Mouse (Mus musculus) cortical plate, adult 2 months (tissue): ENCODE results near the gene Ldlrad3.

Source experiments
- CTCF ChIP-seq: fragments of 200-500 bp; IDR thresholded peaks from 2 replicates; pipeline ENCODE4 v1.5.1; 2011; ENCODE audit warnings: mild to moderate bottlenecking, control low read depth, low read length; ENCODE audit not compliant: insufficient read depth; ENCODE audit errors: extremely low read depth
- POLR2A ChIP-seq: fragments of 200-500 bp; IDR thresholded peaks from 2 replicates; pipeline ENCODE4 v1.6.1; 2011; ENCODE audit warnings: mild to moderate bottlenecking, low read length, control low read depth; ENCODE audit not compliant: insufficient read depth; ENCODE audit errors: extremely low read depth

DNA sequence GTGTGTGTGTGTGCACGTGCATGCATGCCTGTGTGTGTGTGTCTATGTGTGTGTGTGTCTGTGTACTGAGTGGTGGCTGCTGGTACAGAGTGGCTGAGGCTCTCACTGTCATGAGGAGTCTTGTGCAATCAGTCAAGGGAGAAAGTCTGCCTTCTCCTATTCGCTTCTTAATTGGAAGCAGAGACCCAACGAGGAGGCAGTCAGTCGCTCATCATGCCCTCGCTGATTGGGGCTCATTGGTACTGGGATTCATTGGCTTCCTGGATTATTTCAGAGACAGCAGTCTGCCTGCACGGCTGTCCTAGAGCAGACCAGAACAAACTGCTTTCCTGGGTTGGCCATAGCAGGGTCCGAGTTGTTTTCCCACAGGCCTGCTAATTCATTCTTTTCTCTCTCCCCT lies 223.8 kb downstream of the Ldlrad3 start:
- no peak for TF ChIP-seq CTCF
- no peak for TF ChIP-seq POLR2A
